Mouse (Mus musculus): ENCODE measurements around the gene Lcn2. TPM values are rescaled to one million over a fixed set of nuclear protein-coding genes. Genes with fewer than 3 reads are reported as not detected.

Lcn2 gene
- polyA plus RNA-seq, 1 experiment from 2014 or later: not detected

DNA sequence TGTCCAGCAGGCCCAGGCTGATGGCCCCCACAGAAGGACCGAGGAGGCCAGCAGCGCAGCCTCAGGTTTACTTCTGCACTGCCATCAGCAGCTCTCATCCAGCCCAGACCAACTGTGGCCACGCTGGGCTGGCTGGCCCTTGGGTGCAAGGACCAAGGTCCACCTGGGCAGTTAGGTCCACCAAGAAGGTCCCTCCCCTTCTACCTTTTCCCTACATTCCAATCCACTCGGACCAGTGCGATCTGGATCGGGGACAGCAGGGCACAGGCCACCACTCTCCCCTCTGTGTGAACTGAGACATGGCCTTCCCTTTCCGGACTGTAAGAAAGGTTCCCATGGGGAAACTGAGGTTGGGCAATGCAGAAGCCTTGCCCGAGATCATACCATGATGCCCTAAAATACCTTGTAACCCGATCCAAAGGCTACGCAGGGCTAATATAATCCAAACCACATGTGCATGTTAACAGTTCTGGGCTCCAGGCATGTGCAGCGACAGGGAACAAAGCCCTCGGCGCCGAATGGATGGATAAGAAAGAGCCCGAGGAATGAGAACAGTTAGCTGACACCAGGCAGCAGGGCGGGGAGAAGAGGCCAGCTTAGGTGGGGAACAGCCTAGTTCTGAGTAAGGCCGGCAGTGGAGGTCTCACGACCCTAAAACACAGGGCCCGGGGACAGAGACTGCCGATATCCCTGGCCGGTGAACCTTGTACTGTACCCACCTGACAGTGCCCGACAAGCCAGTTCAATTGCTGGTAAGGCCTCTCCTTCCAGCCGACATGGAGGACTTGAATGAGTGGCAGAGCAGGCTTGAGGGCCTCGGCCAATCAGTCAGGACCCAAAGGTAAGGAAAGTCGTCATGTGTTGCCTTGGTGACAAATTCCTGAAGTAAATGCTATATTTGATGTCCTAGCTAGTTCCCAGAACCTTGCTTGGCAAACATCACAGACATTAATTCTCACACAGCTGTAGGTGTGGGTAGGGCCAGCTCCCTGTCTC, 20.7 kb upstream of the Lcn2 start:
- peaks cover 10% of the 10 kb centered on the region; the same call in 1 of the 2 replicates for H3K4me1 ChIP-seq (ENCODE audit: control insufficient read depth, insufficient read depth, low read length)
- no peak overlapping the region for H3K4me3 ChIP-seq (ENCODE audit: low read depth, low read length)
- peak; percentile 69 for ATAC-seq (ENCODE audit: insufficient number of reproducible peaks, low FRiP score, low TSS enrichment, low read depth)
- 36% methylated on average over 25 of the region's 25 CpGs for WGBS
- H3K9me3 ChIP-seq (ENCODE audit: control insufficient read depth, low read length): no peaks in the 10 kb centered on the region
- no peaks in the 10 kb centered on the region; the same call in 1 of the 2 replicates for H3K36me3 ChIP-seq (ENCODE audit: control insufficient read depth, insufficient read depth, low read length)
- H3K27me3 ChIP-seq (ENCODE audit: control insufficient read depth, insufficient read depth, low read length): no peaks in the 10 kb centered on the region
- H3K27ac ChIP-seq (replicated peaks; ENCODE audit: low read depth, low read length): peak overlapping the region; percentile 95
- H3K4me2 ChIP-seq (ENCODE audit: low read depth, severe bottlenecking): peak overlapping the region; percentile 29
- peak; percentile 82 for DNase-seq (ENCODE audit: low spot score)
- H3K9ac ChIP-seq (ENCODE audit: low read length): peak overlapping the region; percentile 46

DNA sequence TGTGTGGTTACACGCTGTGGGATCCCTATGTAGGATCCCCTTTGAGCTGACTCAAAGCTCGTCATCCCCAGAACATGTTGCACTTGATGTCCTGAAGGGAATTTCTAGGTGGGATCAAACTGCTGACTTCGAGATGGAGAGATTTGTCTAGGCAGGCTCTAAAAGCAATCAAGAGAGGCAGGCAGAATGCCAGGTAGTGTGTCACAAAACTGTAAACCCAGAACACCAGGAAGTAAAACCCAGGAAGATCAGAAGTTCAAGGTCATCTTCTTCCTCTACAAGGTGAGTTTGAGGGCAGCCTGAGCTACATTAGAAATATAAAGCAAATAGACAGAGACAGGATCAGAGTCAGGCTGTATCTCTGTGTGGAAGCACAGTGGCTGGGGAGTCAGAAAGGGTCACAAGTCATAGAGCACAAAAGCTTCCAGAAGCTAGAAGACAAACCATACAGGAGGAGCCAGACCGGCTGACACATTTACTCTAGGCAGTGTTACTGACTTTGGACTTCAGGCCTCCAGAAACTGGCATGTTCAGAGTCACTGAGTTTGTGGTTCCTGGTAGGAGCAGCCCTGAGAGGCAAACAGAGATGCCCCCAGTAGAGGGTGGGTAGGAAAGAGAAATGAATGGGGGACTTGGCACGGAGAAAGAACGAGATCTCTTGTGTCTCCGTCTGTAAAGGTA, 19.2 kb upstream of the Lcn2 start:
- Histone ChIP-seq H3K27me3 (ENCODE audit: control insufficient read depth, insufficient read depth, low read length) (no peaks in the 10 kb centered on the region), H3K27ac (replicated peaks; ENCODE audit: low read depth, low read length) (0 out of 2 replicates have a peak overlapping the region, but pooled peaks have one; percentile 14), H3K36me3 (ENCODE audit: control insufficient read depth, insufficient read depth, low read length) (no peaks in the 10 kb centered on the region), H3K4me3 (ENCODE audit: low read depth, low read length) (no peak overlapping the region), H3K4me1 (ENCODE audit: control insufficient read depth, insufficient read depth, low read length) (peaks cover 10% of the 10 kb centered on the region; the same call in 1 of the 2 replicates), H3K9me3 (ENCODE audit: control insufficient read depth, low read length) (no peaks in the 10 kb centered on the region), H3K9ac (ENCODE audit: low read length) (no peak overlapping the region), H3K4me2 (ENCODE audit: low read depth, severe bottlenecking) (no peak overlapping the region)
- no peak for ATAC-seq (ENCODE audit: insufficient number of reproducible peaks, low FRiP score, low TSS enrichment, low read depth)
- WGBS: 86% methylated on average over 7 of the region's 7 CpGs
- no peak for DNase-seq (ENCODE audit: low spot score)

DNA sequence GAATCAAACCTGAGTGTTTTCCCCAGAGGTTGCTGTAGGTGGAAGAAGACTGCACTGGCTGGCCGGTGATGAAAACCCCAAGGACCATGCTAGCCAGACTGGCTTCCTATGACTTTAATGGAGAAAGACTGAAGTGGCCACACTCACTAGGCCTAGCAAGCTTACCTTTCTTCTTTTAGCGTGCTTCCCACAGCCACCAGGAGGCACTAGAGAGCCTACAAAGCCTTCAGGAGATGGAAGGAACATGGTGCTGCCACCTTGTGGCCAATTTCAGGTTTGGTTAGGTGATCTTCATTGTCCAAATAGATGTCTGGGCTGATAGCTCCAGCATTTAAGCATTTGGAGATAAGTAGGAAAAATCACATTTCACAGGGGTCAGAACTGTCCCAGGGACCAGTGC, 16.6 kb upstream of the Lcn2 start:
- WGBS: 11% methylated on average over 2 of the region's 2 CpGs
- DNase-seq (ENCODE audit: low spot score) (peak; percentile 99), ATAC-seq (ENCODE audit: insufficient number of reproducible peaks, low FRiP score, low TSS enrichment, low read depth) (no peak)
- Histone ChIP-seq H3K27me3 (ENCODE audit: control insufficient read depth, insufficient read depth, low read length) (no peaks in the 10 kb centered on the region), H3K36me3 (ENCODE audit: control insufficient read depth, insufficient read depth, low read length) (peaks cover 6% of the 10 kb centered on the region; the same call in 1 of the 2 replicates), H3K9me3 (ENCODE audit: control insufficient read depth, low read length) (no peaks in the 10 kb centered on the region), H3K9ac (ENCODE audit: low read length) (no peak overlapping the region), H3K4me3 (ENCODE audit: low read depth, low read length) (no peak overlapping the region), H3K4me2 (ENCODE audit: low read depth, severe bottlenecking) (no peak overlapping the region), H3K27ac (replicated peaks; ENCODE audit: low read depth, low read length) (no peak overlapping the region), H3K4me1 (ENCODE audit: control insufficient read depth, insufficient read depth, low read length) (peaks cover 10% of the 10 kb centered on the region; the same call in 1 of the 2 replicates)

DNA sequence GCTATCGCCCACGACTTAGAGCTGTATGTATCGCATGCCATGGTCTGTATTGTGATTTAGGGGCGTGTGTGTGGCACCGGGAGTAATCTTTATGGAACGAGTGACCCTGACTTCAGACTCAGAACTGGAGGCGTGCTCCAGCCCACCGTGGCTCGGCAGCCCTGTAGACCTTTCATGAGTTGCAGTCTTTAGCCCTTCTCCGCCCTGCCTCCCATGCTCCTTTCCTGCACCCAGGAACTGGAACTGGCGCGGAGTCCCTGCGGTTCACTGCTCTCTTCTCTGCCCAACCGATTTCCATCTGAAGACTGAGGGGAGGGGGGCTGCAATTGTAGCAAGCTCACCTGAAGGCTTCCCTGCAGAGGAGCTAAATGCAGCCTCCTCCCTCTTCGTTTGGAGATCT, 8.6 kb upstream of the Lcn2 start:
- Histone ChIP-seq H3K9ac (ENCODE audit: low read length) (peak overlapping the region; percentile 81), H3K27me3 (ENCODE audit: control insufficient read depth, insufficient read depth, low read length) (no peaks in the 10 kb centered on the region), H3K4me1 (ENCODE audit: control insufficient read depth, insufficient read depth, low read length) (peaks cover 5% of the 10 kb centered on the region; the same call in 1 of the 2 replicates), H3K27ac (replicated peaks; ENCODE audit: low read depth, low read length) (peak overlapping the region; percentile 85), H3K36me3 (ENCODE audit: control insufficient read depth, insufficient read depth, low read length) (peaks cover 9% of the 10 kb centered on the region; the same call in 1 of the 2 replicates), H3K9me3 (ENCODE audit: control insufficient read depth, low read length) (no peaks in the 10 kb centered on the region), H3K4me3 (ENCODE audit: low read depth, low read length) (peak overlapping the region; percentile 88), H3K4me2 (ENCODE audit: low read depth, severe bottlenecking) (peak overlapping the region; percentile 83)
- ATAC-seq (ENCODE audit: insufficient number of reproducible peaks, low FRiP score, low TSS enrichment, low read depth) (no peak), DNase-seq (ENCODE audit: low spot score) (no peak)
- WGBS: under 1% methylated on average over 15 of the region's 15 CpGs

DNA sequence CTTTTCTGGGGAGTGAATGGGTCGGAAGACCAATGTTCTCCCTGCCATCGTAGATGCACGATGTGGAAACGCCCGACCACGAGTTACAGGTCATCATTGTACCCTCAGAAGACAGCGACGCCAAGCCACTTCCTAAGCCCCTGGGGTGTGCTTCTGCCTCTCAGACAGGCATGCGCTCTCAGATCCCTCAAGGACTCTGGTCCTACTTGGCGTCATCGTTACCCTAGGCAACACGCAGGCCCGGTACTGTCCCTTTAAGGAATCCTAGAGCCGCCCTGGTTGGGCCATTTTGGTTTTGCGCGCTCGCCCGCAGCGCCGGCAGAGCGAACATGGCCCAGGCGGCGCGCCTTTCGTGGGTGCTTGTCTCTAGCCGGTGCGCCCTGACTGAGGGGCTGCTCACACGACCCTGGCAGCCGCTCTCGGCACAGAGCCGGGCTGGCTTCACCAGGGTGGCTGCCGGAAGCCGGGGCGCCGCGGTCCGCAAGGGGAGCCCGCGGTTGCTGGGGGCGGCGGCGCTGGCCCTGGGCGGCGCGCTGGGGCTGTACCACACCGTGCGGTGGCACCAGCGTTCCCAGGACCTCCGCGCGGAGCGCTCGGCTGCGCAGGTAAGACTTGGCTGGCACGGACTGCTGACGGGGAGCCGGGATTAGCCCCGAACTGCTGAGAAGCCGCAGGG, 8.0 kb upstream of the Lcn2 start:
- Histone ChIP-seq H3K4me1 (ENCODE audit: control insufficient read depth, insufficient read depth, low read length) (peaks cover 5% of the 10 kb centered on the region; the same call in 1 of the 2 replicates), H3K9ac (ENCODE audit: low read length) (peak overlapping the region; percentile 81)

DNA sequence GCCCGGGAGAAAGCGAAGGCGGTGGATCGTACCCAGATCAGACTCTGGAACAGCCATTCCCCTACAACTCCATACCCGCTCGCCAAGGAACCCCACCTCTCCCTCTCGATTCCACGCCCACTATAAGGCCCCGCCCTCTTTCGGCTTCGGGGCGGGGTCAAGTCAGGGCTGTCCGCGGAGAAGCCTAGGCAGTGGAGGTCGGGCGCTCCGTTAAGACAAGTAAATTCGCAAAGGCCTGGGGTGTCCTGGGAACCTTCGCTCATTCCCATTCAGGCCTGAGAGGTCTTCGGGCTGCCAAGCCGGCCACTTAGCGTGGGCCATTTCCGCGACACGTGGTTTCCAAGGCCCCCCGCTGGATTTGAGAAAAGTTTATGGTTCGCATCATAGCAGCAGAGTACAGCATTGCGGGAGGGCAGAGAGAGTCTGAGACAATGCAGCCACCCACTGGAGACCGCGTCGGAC, 7.5 kb upstream of the Lcn2 start, which contains the start of gene Ptges2:
Gene Ptges2 (plus strand): TSS at position 413 of the 462 bp plus-strand sequence.
- WGBS: 0% methylated on average over 31 of the region's 31 CpGs
- Histone ChIP-seq H3K27ac (replicated peaks; ENCODE audit: low read depth, low read length) (peak within 1 kb of the TSS; percentile 85), H3K4me2 (ENCODE audit: low read depth, severe bottlenecking) (peak within 1 kb of the TSS; percentile 83), H3K9ac (ENCODE audit: low read length) (peak within 1 kb of the TSS; percentile 81), H3K36me3 (ENCODE audit: control insufficient read depth, insufficient read depth, low read length) (peaks cover 2% of the 10 kb centered on the region; the same call in 1 of the 2 replicates), H3K4me3 (ENCODE audit: low read depth, low read length) (peak within 1 kb of the TSS; percentile 88), H3K27me3 (ENCODE audit: control insufficient read depth, insufficient read depth, low read length) (no peaks in the 10 kb centered on the region), H3K9me3 (ENCODE audit: control insufficient read depth, low read length) (no peaks in the 10 kb centered on the region), H3K4me1 (ENCODE audit: control insufficient read depth, insufficient read depth, low read length) (peaks cover 5% of the 10 kb centered on the region; the same call in 1 of the 2 replicates)
- ATAC-seq (ENCODE audit: insufficient number of reproducible peaks, low FRiP score, low TSS enrichment, low read depth) (peak; percentile 88), DNase-seq (ENCODE audit: low spot score) (peak; percentile 92)

More for the DNA sequence above, 8.0 kb upstream of the Lcn2 start:
- Histone ChIP-seq H3K27ac (replicated peaks; ENCODE audit: low read depth, low read length) (peak overlapping the region; percentile 85), H3K36me3 (ENCODE audit: control insufficient read depth, insufficient read depth, low read length) (peaks cover 6% of the 10 kb centered on the region; the same call in 1 of the 2 replicates), H3K9me3 (ENCODE audit: control insufficient read depth, low read length) (no peaks in the 10 kb centered on the region), H3K4me2 (ENCODE audit: low read depth, severe bottlenecking) (peak overlapping the region; percentile 83), H3K4me3 (ENCODE audit: low read depth, low read length) (peak overlapping the region; percentile 88), H3K27me3 (ENCODE audit: control insufficient read depth, insufficient read depth, low read length) (no peaks in the 10 kb centered on the region)
- WGBS: under 1% methylated on average over 59 of the region's 59 CpGs
- DNase-seq (ENCODE audit: low spot score) (peak; percentile 87), ATAC-seq (ENCODE audit: insufficient number of reproducible peaks, low FRiP score, low TSS enrichment, low read depth) (peak; percentile 87)

DNA sequence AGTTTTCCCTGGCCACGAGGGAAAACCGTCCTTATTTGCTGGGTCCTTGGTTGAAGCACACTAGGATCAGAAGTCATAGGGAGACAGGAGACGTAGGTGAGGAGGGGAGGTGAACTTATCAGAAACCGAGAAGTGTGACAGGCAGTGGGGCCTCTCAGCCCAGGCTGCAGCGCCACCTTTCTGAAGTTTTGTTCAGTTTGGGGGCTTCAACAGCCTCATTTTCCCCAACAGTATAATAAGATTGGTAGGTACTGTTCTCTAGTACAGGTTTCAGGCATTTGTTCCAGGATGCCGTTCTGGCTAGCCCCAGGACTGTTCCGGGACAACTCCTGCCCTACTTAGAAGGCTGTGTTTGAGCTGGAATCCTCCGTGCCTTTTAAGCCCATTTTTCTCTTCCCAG, 6.9 kb upstream of the Lcn2 start:
- H3K27me3 ChIP-seq (ENCODE audit: control insufficient read depth, insufficient read depth, low read length): no peaks in the 10 kb centered on the region
- no peak overlapping the region for H3K9ac ChIP-seq (ENCODE audit: low read length)
- no peak for ATAC-seq (ENCODE audit: insufficient number of reproducible peaks, low FRiP score, low TSS enrichment, low read depth)
- H3K4me3 ChIP-seq (ENCODE audit: low read depth, low read length): peak overlapping the region; percentile 88
- WGBS: 2% methylated on average over 8 of the region's 8 CpGs
- peak; percentile 57 for DNase-seq (ENCODE audit: low spot score)
- no peaks in the 10 kb centered on the region for H3K9me3 ChIP-seq (ENCODE audit: control insufficient read depth, low read length)
- H3K4me2 ChIP-seq (ENCODE audit: low read depth, severe bottlenecking): peak overlapping the region; percentile 83
- peaks cover 2% of the 10 kb centered on the region; the same call in 1 of the 2 replicates for H3K36me3 ChIP-seq (ENCODE audit: control insufficient read depth, insufficient read depth, low read length)
- peak overlapping the region; percentile 85 for H3K27ac ChIP-seq (replicated peaks; ENCODE audit: low read depth, low read length)
- peaks cover 5% of the 10 kb centered on the region; the same call in 1 of the 2 replicates for H3K4me1 ChIP-seq (ENCODE audit: control insufficient read depth, insufficient read depth, low read length)

Measured in limb, embryonic 11.5 days (tissue).